Mouse (Mus musculus): Measurements from ENCODE around the gene Gm21983.

Gene Gm21983

DNA sequence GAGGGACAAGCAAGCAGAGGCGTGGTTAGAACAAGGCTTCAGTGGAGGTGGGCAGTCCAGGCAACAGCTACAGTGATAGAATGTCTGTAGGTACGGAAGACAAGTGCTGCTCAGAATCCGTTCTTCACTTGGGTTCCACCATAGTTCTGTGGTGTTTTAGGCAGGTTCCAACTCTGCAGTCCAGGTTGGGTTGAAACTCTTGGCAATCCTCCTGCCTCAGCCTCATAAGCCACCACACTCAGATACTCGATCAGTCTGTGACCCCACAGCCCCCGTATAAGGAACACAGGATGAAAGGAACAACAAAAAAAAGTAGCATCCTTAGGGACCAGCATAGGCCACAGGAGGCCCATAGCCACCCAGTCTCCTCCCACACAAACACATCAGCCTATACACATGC is 11.5 kb upstream of the Gm21983 start:
- in situ Hi-C loops (cut with MboI; ENCODE audit: low pct_unique_long_range_greater_than_20kb in 1 of 2, low sequenced_read_pairs in 2 of 2, unreplicated experiment in 1 of 2): no loop called here

DNA sequence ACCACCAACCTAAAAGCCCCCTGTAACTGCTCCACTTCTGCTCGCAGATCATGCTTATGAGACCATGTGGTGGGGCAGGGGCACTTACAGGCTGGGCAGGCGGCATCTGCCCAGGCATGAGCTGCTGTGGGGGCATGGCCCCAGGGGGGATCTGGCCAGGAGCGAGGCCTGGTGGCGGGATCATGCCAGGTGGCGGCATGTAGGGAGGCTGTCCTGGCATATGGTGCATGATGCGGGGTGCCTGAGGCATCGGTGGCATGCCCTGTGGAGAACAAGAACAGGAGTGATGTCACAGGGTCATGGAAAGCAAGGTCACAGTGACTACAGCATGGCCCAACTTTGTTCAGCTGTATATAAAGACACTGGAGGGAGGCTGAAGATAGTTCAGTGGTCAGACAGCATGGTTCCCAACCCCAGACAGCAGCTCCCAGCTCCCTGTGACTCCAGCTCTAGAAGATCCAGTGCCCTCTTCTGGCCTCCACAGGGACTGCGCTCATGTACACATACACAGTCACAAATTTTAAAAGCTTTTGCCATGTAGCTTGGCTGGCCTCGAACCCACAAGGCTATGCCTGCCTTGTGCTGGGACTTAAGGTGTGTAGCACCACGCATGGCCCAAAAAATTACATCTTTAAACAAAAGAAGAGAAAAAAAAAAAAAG is 8.5 kb upstream of the Gm21983 start:
- in situ Hi-C loops (cut with MboI; ENCODE audit: low pct_unique_long_range_greater_than_20kb in 1 of 2, low sequenced_read_pairs in 2 of 2, unreplicated experiment in 1 of 2): no loop called here

DNA sequence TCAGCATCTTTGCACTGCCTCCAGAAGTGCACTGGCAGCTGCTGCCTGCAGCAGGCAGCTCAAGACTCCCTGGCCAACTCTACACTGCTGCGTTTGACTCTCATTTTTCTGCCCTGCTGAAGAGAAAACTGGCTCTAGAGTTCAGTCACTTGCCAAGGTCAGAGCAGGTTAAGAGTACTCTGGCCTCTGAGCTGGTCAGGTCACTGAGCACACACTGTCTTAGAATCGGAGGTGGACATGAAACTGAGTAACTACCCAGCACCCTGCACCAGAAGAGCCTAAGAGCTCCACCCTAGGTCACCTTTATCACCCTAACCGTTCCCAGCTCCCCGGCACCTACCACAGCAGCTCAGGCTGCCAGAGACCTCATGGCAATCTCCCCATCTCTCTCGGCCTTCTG is 5.1 kb upstream of the Gm21983 start:
- in situ Hi-C loops (cut with MboI; ENCODE audit: low pct_unique_long_range_greater_than_20kb in 1 of 2, low sequenced_read_pairs in 2 of 2, unreplicated experiment in 1 of 2): no loop called here

DNA sequence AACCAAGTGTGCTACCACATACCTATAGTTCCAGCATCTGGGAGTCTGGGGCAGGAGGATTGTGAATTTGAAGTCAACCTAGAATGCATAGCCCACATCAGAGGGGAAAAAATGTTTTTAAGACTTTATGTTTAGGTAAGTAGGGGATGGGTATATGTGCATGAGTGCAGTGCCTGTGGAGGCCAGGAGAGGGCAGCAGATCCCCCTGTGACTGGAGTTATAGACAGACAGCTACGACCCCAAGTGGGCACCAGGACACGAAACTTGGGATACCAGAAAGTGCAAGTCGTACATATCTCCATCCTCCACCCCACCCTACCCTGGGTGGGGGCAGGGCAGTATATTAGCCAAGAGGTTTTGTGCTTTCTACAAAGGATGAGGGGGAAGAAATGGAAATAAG is 4.1 kb upstream of the Gm21983 start:
- in situ Hi-C loops (cut with MboI; ENCODE audit: low pct_unique_long_range_greater_than_20kb in 1 of 2, low sequenced_read_pairs in 2 of 2, unreplicated experiment in 1 of 2): no loop called here

DNA sequence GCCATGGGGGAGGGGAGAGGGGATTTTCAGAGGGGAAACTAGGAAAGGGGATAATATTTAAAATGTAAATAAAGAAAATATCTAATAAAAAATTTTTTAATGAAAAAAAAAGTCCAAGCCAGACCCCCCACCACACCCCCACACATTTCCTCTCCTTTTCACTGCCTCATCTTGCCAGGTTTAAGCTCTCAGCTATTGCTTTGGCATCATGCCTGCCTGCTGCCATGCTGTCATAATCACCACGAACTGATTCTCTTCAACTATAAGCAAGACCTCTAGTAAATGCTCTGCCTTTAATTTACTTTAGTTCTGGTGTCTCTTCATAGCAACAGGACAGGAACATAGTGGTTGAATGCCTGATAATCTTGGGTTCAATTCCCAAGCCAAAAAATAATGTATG is 1.6 kb upstream of the Gm21983 start:
- in situ Hi-C loops (cut with MboI; ENCODE audit: low pct_unique_long_range_greater_than_20kb in 1 of 2, low sequenced_read_pairs in 2 of 2, unreplicated experiment in 1 of 2): no loop called here

DNA sequence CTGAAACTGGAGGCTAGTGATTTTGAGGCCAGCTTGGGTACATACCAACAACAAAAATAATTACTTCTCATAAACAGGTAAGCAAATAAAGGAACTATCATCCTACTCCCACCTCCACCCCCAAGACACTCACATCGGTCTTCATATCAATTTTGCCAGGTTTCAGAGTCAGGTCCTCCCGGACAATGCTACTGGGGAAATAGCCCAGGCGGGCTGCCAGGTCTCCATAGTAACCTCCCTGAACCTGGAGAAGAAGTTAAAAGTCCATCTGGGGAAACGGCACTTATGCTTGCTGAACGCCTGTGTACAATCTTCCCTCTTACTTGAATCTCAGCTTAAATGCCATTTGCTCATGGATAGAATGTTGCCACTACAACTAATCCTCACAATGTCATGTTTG is 850 bp downstream of the Gm21983 start:
- in situ Hi-C loops (cut with MboI; ENCODE audit: low pct_unique_long_range_greater_than_20kb in 1 of 2, low sequenced_read_pairs in 2 of 2, unreplicated experiment in 1 of 2): no loop called here

DNA sequence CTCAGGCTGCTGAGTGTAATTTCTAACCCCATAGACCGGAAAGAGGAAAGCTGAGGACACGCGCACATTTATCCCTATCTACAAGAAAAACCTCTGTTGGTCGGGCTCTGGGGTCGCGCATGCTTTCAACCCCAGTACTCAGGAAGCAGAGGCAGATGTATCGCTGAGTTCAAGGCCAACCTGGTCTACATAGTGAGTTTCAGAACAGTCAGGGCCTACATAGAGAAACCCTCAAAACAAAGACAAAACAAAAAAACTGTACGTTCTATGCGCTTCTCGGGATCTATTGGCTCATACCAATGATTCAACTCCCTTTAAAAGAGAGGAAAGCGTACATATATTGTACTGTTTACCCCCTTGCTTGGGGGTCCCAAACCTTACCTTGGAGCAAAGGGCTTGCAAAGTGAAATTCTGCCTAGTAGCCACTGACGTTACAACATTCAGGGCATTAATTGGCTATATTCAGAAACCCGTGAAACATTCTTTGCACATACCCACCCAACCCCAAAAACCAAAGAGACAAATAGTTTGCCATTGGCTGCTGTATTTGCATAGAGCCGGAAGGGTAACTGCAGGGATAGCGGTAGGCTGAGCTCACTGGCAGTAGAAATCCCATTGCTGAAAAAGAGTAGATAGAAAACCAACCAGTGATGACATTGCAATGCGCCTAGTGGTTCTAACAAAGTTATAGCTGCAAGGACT is 1.5 kb downstream of the Gm21983 start:
- in situ Hi-C loops (cut with MboI; ENCODE audit: low pct_unique_long_range_greater_than_20kb in 1 of 2, low sequenced_read_pairs in 2 of 2, unreplicated experiment in 1 of 2): no loop called here

DNA sequence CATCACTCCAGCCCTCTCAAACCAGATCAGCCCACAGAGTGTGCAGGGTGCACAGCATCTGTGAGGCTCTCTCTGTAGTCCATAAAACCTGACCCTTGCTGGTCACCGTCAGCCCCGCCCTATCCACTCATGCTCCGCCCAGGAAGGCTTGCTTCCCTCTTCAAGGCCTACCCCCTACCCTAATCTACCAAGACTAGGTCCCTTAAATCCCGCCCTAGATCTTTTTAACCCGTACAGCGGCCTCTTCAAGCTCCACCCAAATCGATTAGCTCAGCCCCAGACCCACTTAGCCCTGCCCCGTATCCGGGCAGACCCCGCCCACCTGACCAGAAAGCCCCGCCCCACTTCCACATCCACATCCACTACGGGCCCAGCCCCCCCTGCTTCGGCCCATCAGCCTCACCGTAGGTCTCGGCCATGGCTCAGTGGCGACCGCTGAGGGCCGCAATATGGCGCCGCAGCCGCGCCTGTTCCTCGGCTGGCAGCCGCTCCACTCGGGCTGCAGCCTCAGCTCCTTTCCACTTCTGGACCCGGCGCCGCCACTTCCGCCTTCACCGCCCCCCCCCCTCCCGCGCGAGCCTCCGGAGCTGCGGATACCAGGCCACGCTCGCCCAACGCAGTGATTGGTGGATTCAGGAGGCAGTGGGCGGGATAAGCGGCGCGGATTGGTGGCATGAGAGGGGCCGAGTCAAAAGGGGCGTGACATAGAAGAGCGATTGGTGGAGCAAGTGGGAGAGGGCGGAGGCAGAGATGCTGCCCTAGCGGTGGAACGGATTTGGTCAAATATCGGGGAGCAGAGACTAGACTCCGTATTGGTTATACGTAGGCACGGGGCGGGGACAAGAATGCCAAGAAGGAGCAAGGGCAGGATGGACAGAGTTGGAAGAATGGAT is 2.3 kb downstream of the Gm21983 start, which contains the start of gene Rab4b:
TSS of gene Rab4b (minus strand) at position 573 of the 893 bp plus-strand sequence.
- in situ Hi-C loops (cut with MboI; ENCODE audit: low pct_unique_long_range_greater_than_20kb in 1 of 2, low sequenced_read_pairs in 2 of 2, unreplicated experiment in 1 of 2): no loop called here

DNA sequence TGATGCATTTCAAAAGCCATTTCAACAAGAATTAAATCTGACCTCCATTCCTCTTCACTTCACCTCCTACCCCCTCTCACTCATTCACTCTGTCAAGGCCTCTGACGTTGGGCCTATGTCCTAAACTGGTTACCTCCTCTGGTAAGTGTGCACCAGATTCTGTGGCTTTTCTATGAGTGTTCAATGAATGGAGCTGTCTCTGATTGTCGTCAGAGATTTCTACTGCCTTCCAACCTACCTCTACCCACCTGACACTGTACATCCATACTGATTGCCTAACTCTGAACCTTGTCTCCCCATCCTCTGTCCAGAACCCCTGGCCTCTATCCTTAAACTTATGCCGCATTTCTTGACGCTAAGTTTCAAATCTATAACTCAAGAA is 3.0 kb downstream of the Gm21983 start:
- in situ Hi-C loops (cut with MboI; ENCODE audit: low pct_unique_long_range_greater_than_20kb in 1 of 2, low sequenced_read_pairs in 2 of 2, unreplicated experiment in 1 of 2): no loop called here

DNA sequence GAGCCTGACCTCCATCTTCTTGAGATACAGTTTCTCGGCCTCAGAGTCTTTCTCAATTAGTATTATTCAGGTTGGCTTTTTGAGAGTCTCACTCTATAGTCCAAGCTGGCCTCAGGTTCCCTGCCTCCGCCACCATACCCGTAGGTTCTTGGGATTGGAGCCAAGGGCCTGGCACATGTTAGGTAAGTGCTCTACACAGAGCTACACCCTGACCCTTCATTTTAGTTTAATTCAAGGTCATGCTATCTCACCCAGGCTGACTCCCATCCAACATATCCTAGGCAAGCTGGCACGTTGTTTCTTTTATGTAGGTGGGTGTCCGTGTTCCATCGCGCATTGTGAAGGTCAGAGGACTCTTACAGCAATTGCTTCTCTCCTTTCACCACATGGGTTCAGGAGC is 6.0 kb downstream of the Gm21983 start:
- in situ Hi-C loops (cut with MboI; ENCODE audit: low pct_unique_long_range_greater_than_20kb in 1 of 2, low sequenced_read_pairs in 2 of 2, unreplicated experiment in 1 of 2): no loop called here

DNA sequence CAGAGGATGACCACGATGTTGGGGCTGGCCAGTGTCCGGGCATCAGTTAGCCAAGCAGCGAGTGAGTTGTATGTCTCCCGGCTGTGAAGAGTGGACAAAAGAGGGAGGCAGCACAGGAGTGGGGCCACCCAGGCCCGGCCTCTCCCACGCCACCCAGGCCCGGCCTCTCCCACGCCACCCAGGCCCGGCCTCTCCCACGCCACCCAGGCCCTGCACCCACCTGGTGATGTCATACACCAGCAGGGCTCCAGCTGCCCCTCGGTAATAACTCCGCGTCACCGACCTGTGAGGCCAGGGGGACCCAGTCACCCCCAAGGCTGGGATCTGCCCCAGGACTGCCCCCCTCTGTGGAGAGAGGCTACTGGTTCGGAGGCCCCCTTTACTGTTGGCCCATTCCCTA is 6.4 kb downstream of the Gm21983 start:
- in situ Hi-C loops (cut with MboI; ENCODE audit: low pct_unique_long_range_greater_than_20kb in 1 of 2, low sequenced_read_pairs in 2 of 2, unreplicated experiment in 1 of 2): no loop called here

DNA sequence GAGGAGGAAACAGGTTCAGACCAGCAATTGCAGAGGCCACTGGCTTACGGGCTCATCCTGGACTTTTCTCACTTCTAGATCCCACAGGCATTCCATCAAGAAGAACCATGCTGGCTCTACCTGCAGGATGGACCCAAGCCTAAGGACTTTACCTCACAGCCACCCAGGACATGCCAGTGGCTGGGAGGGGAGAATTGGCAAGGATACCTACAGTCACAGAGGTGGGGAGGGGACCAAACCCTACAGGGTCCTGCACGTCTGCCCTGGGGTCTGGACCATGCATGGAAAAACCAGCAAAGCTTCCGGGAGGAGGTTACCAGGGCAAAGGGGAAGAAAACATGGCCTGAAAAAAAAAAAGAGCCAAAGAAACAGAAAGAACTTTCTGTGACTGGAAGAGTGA is 9.9 kb downstream of the Gm21983 start:
- in situ Hi-C loops (cut with MboI; ENCODE audit: low pct_unique_long_range_greater_than_20kb in 1 of 2, low sequenced_read_pairs in 2 of 2, unreplicated experiment in 1 of 2): no loop called here

DNA sequence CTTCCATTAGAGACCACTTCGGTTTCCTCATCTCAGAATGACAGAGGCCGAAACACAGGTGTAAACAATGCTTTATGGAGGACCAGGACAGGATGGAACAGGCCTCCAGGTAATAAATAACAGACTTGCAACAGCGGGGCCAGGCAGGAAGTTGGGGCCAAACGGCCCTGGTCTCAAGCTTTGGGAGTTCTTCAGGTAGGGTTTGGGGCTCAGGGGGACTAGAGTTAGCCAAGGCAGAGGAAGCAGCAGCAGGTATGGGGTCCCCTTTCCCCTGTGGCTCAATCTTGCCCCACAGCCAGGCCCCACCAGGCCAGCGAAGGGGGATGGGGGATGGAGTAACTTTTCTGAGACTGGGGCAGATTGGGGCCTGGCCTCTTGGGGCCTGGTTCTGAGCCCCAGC is 12.5 kb downstream of the Gm21983 start:
- in situ Hi-C loops (cut with MboI; ENCODE audit: low pct_unique_long_range_greater_than_20kb in 1 of 2, low sequenced_read_pairs in 2 of 2, unreplicated experiment in 1 of 2): no loop called here

DNA sequence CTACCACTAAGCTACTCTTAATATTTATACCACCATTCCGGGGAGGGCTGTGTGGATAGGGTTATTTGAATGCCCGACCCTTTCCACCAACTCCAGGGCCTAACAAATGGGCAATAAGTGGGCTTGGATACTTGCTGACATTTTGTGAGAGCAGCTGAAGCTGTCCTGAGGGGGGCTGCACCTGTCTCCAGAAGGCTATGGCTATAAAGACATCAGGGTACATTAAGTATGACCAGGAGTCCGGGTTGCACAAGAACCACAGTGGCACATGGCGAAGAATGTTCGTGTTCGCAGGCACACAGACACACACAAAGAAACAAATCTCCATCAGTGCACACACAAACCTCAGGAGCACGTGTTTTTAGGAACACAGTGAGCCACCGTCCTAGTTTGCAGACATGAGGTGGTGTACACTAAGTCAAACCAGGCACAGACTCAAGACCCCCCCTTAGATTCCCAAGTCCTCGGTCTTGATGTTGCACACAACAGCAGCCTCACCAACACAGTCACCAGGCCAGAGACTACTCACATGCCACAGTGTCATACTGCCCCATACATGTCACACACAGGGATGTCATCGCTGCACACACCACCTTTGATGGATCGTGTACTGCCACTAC is 13.3 kb downstream of the Gm21983 start:
- in situ Hi-C loops (cut with MboI; ENCODE audit: low pct_unique_long_range_greater_than_20kb in 1 of 2, low sequenced_read_pairs in 2 of 2, unreplicated experiment in 1 of 2): no loop called here

DNA sequence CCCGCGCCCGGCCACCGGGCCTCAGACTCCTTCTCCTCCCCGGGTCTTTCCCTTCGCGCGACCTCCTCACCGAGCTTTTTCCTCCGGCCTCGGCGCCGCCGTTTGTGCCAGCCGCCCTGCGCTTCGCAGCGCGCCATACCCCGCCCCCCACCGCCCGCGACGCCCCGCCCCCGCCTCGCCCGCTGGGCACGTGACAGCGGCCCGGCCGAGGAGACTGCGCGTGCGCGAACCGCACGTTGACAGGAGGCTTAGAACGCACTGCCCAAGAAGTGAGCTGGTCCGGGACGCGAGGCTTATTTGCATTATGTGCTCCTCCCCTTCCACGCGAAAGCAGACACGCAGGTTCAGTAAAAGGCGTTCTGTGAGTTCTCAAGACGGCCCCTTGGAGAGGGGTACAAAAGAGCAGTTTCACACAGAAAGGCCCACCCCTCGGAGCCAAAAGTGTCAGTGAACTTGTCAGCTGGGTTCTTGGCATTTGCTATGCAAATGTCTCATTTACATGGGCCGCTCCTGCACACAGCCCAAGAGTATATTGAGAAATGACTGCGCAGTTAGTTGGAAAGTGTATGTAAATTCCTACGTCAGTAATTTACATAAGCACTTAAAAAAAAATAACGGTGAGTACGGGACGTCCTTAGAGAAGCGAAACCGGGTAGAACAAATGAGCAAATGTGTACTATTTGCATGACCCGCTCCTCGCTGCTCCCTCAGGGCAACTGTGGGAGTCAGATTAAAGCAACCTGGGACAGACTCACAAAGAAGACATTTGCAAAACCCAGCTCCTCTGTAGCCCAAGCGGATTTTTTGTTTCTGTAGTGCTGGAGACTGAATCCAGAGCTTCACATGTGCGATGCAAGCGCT is 14.0 kb downstream of the Gm21983 start, which contains the start of gene Egln2:
TSS of gene Egln2 (minus strand) at position 189 of the 861 bp plus-strand sequence.
- in situ Hi-C loops (cut with MboI; ENCODE audit: low pct_unique_long_range_greater_than_20kb in 1 of 2, low sequenced_read_pairs in 2 of 2, unreplicated experiment in 1 of 2): no loop called here

DNA sequence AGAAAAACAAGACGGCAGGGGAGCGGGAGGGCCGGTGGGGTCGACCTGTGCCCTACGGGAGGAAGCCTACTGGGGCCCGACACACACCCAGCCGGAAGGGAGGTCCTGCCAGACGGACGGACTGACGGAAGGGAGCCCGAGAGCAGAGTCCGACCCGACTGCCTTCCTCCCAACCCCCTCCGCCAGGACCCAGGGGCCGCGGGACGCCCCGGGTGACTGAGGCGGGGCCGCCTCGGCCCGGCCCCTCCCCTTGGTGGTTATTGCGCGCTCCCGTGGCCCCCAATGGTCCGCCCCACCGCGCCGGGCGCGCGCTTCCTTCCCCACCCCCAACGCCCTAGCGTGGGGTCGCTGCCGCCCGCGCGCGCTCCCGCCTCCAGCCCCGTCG is 14.7 kb downstream of the Gm21983 start:
- in situ Hi-C loops (cut with MboI; ENCODE audit: low pct_unique_long_range_greater_than_20kb in 1 of 2, low sequenced_read_pairs in 2 of 2, unreplicated experiment in 1 of 2): no loop called here

DNA sequence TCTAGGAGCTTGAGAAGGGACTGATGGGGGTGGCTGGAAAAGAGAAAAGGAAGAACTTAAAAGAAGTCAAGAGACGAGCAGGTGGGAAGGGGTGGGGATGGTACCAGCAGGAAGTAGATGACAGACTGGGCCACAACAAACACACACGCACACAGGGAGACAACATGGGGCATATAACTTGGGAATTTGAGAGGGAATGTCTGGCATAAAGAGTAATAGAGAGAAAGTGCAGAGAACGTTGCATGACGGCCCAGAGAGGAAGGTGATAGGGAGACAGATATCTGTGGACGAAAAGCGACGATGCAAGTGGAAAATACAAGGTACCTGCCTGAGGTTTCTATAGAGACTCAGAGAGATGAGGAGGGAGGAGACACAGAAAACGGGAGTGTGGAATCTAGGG is 15.2 kb downstream of the Gm21983 start:
- in situ Hi-C loops (cut with MboI; ENCODE audit: low pct_unique_long_range_greater_than_20kb in 1 of 2, low sequenced_read_pairs in 2 of 2, unreplicated experiment in 1 of 2): no loop called here

DNA sequence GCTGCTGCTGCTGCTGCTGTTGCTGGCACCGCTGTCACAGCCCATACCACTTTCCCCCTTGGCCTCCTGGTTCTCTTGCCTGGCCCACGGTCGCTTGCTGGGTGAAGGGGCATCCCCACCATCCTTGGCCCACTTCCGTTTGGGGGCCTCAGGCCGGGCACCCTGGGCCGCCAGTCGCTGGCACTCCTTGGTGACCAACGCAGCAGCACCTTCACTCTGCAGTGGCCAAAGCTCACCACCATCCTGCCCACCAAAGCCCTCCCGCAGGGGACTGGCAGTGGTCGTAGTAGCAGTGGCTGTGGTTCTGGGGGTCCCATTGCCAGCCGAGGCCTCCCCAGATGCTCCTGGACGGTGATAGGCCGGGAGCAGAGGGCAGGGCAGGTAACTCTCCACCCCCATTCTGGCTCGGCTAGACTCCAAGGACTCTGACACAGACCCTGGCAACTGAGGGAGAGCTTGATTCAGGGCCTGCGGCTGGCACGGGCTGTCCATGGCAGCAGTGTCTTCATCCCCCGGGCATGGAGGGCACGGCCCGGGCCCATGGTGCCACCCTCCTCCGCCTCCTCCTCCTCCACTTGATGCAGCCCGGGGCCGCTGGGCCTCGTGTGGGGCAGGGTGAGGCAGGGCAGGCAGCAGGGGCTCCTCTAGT is 15.8 kb downstream of the Gm21983 start:
- in situ Hi-C loops (cut with MboI; ENCODE audit: low pct_unique_long_range_greater_than_20kb in 1 of 2, low sequenced_read_pairs in 2 of 2, unreplicated experiment in 1 of 2): no loop called here

Measured in mouse embryonic stem cell (cell line).